Mouse (Mus musculus) gastrocnemius, postnatal 36 days (tissue): ENCODE results near the gene Tmem52. TPM values are rescaled to one million over a fixed set of nuclear protein-coding genes. Genes with fewer than 3 reads are reported as not detected.
A peak's percentile ranks its signal among the peaks of the same experiment; 100 is the strongest.
"Not testable (repeated sequence)": the region's sequence is repeated elsewhere in the genome, so short reads cannot be mapped to it uniquely, and the experiment has no call there.

ENCODE experiments used
- DNase-seq, 2 experiments: peaks; one replicate each; pipeline ENCODE4 v3.0.0; 2022
- intact Hi-C: fragments of 180-260 bp; cut with DNase I; formaldehyde crosslinking; loops from one replicate; pipeline ENCODE4 v1.15.1; 2025
- long read RNA-seq, 2 experiments: library from polyadenylated mRNA; stranded (forward); transcript quantifications; one replicate each; pipeline ENCODE4 v2.0.0; 2021
- total RNA-seq, 2 experiments: library from RNA; stranded (reverse); gene quantifications; 2 replicates each; pipeline ENCODE4 v1.2.3; 2021

Gene Tmem52
- 100 to 1,000 TPM; 245 to 257 TPM for total RNA-seq
- long read RNA-seq, experiment 1, transcript Tmem52-201 (5 exons, 932 nt): major isoform, 223 of 610 reads
- long read RNA-seq, experiment 1, transcript Tmem52-202 (4 exons, 622 nt): minor isoform, 153 of 610 reads
- long read RNA-seq, experiment 1, transcript Tmem52-205 (5 exons, 968 nt): minor isoform, 39 of 610 reads
- long read RNA-seq, experiment 1, transcript Tmem52-203 (4 exons, 940 nt): minor isoform, 116 of 610 reads
- long read RNA-seq, experiment 1, partial matches to known transcripts: 67 of 610 reads
- long read RNA-seq, experiment 1, other reads (novel, unspliced or antisense): 12 of 610 reads
- long read RNA-seq, experiment 2, transcript Tmem52-201 (5 exons, 932 nt): major isoform, 299 of 823 reads
- long read RNA-seq, experiment 2, transcript Tmem52-203 (4 exons, 940 nt): minor isoform, 154 of 823 reads
- long read RNA-seq, experiment 2, transcript Tmem52-202 (4 exons, 622 nt): minor isoform, 211 of 823 reads
- long read RNA-seq, experiment 2, transcript Tmem52-205 (5 exons, 968 nt): minor isoform, 62 of 823 reads
- long read RNA-seq, experiment 2, partial matches to known transcripts: 64 of 823 reads
- long read RNA-seq, experiment 2, other reads (novel, unspliced or antisense): 32 of 823 reads

DNA sequence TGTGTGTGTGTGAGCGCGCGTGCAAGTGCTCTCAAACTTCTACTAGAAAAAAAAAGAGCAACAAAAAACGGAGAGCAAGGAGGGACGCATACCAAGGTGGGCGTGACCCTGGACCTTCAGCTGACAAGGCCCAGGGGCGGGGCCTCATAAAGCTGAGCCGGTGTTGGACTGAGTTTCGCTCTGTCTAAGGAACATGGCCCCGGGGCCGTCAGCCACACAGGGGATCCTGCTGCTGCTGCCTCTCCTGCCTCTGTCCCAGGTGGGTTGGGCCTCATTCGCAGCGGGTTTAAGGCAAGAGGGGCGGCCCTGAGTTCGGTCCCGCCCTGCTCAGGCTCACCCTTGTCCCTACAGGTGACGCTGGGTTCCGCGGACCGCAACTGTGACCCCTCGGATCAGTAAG lies at the start of gene Tmem52:
Gene Tmem52 (plus strand): TSS at position 163 of the 400 bp plus-strand sequence.
- intact Hi-C loops: no loop called here

DNA sequence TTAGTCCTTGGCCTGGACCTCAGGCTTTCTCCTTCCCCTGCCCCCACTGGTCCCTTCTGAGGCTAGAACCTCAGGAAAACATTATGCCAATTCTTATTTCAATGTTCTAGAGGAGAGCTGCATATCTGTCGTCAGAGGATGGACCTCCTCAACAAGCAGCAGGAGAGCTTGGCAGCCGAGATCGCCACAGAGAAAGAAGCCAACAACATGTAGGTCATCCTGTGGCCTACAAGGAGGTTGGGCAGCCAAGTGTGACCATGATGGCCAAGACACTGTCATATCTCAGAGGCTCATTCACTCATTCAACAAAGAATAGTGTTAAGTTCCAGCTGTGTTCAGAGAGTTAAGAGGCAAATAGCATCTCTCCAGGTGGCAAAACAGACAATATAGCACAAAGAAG lies 48.8 kb upstream of the Tmem52 start:
- intact Hi-C loops: no loop called here
- no peak for DNase-seq

More for the DNA sequence above, at the start of gene Tmem52:
- peak; percentile 62 to 77 for DNase-seq

DNA sequence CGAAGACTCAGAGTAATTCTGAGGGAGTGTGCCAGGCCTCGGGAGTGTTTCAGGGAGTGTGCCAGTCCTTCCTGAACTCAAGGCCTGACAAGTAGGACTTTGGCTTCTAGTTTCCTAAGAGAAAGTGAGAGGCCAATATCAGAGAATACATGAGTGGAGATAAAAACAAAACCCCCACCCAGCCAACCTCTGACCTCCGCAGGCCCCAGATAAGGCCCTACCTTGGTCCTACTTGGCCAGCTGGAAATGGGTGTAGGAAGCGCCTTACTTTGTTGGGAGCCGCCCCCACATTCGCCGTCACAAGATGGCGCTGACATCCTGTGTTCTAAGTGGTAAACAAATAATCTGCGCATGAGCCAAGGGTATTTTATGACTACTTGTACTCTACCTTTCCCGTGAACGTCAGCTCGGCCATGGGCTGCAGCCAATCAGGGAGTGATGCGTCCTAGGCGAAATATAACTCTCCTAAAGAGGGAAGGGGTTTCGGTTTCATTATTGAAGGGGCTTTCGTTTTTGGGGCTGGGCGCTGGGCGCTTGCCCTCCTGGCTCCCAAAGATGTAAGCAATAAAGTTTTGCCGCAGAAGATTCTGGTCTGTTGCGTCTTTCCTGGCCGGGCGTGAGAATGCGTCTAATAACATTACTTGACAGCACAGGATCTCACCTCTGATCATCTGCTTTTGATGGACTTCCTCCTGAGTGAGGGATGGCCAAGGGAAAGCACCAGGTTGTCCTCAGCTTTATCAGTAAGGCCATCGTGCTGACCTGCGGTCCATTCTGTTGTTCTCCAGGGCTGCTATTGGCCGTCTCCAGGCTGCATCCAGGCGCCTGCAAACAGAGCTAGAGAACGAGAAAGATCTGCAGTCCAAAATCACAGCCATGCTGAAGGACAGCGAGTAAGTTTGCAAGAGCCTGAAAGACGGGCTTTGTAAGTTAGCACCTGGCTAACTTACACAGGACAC lies 47.2 kb upstream of the Tmem52 start:
- DNase-seq, intact Hi-C loops: not testable (repeated sequence)

DNA sequence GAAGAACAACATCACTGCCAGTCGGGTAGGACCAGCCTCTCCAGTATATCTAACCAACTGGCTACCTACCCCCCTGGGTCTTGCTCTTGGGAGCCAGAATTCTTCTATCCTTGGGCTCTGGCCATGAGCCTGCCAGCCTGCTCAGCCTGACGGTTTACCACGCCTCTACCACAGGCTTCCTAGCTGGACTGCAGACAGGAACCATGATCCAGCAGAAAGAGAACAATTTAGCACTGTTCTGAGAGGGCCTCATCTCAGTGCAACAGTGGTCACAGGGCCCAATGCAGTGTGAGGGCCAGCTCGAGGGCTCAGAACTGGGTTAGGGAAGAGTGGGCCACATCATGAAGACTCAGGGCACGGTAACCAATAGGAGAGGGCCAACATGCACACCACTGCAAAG lies 44.9 kb upstream of the Tmem52 start:
- DNase-seq: no peak
- intact Hi-C loops: no loop called here

DNA sequence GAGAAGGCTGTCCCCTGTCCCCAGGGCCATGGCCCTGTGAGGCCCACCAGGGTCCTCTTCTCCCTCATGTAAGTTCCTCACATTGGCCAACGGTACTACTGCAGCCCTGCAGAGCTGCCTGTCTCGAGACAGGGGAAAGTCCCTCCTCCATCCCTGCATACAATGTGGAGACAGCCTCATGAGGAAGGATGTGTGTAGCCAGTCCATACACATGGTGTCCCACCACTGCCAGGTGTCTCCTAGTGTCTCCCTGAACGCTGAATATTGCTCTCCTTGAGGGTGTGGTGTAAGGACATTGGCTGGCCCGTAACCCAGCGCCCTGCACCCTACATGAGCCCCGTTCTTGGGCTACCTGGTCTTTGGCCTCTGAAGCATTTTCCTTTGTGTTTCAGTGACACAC lies 42.6 kb upstream of the Tmem52 start:
- intact Hi-C loops: loop anchor here (2.0 kb wide), 1 partner anchor 23 kb away; no protein-coding TSS in a partner anchor
- no peak for DNase-seq

DNA sequence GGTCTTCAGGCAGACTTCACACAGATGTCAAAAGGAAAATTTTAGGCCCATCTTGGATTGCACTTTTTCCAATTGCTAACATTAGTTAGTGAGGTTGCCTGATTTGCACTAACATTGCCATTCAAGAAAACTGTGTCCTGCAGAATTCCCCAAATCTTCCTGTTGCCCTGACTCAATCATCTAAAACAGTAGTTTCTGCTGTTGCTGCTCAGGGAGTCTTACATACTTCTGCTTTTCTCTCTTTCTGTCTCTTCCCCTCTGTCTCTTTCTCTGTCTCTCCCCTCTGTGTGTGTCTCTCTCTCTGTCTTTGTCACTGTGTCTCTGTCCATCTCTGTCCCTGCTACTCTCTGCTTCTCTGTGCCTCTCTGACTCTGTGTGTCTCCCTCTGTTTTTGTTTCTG lies 40.5 kb upstream of the Tmem52 start:
- no peak for DNase-seq
- intact Hi-C loops: no loop called here

DNA sequence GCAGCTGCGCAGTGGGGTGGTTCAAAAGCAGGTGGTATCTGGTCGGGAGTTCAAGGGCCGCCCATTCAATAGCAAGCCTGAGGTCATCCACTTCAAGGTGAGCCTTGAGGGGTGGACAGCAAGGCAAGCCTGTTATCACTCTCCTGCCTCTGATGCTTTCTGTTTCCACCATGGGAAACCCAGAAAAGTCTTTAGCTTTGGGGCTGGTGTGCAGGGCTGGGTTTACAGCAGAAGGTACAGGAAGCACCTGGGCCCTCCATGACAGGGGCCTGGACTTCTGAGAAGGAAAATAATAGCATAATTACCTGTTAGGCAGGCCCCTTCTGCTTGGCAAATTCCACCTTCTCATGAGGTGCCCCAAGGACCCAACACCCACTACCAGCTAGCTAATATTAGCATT lies 39.7 kb upstream of the Tmem52 start:
- no peak for DNase-seq
- intact Hi-C loops: no loop called here

DNA sequence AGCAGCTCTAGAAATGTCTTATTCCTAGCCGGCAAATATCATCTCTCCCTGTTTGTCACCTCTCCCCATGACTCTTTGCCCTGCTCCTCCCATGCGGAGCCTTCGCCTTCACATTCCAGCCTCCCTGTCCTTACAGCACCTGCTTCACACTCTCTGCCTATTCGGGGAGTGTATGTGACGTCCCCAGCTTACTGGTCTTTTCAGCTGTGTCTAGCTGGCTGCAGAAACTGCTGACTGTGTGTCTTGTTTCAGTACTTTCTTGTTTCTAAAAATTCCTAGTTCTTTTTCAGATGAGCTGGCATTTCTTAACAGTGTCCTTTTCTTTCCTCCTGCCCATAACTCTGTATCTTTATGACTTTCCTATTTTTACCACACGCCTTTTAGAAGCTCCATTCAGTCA lies 36.6 kb upstream of the Tmem52 start:
- no peak for DNase-seq
- intact Hi-C loops: no loop called here

DNA sequence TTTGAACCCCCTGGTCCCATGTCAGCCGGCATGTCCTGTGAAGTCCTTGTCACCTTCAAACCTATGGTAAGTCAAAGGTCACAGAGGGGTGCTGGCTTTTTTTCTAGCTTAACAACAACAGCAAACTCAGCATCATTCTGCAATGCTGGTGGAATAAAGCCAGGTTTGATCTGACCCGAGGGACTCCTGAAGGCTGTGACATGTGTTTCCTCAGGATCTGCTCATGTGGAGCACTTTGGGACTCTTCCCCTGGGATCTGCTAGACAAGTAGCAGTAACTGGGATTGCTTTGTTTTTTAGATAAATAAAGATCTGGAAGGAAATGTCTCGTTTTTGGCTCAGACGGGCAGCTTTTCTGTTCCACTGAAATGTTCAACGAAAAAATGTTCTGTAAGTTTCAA lies 34.9 kb upstream of the Tmem52 start:
- no peak for DNase-seq
- intact Hi-C loops: no loop called here

DNA sequence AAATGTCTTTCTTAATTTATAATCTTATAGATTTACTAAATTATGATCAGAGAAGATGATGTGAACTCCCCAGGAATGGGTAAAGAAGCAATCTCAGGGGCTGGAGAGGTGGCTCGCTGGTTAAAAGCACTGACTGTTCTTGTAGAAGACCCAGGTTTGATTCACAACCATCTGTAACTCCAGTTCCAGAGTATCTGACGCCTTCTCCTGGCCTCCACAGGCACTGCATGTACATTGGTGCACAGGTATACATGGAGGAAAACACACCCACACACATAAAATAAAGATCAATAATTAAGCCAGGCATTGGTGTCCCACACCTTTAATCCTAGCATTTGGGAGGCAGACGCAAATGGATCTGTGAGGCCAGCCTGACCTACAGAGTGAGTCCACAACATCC lies 26.1 kb upstream of the Tmem52 start:
- intact Hi-C loops: no loop called here
- no peak for DNase-seq

DNA sequence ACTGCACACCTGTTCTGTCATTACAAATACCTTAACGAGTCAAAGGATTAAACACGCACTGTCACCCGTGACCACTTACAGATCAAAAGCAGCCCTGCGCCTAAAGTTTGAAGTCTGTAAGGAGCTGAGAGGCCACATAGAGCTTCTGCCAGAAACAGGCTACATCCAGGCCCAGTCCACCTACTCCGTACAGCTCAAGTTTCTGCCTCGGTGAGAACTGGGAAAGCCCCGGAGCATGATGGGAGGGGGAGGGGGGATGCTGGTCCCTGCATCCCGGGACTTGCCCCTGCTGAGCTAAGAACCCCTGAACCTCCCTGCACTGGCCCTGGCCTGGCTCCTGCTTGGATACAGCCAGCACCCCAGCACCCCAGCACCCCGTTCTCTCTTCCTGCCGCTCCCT lies 17.3 kb upstream of the Tmem52 start:
- intact Hi-C loops: no loop called here
- no peak for DNase-seq

DNA sequence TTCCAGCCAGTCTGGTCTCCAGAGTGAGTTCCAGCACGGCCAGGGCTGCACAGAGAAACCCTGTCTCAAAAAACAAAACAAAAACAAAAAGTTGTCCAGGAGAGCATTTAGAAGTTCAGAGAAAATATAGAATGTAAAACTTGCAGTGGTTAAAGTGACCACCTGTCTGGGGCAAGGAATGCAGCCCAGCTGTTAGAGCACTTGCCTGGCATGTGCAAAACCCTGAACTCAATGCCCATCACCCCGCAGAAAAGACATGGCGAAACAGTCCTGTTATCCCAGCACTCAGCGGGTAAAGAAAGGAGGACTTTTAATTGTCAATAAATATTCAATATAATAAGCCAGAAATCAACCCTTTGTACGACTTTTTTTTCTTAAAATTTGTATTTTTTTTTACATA lies 10.3 kb upstream of the Tmem52 start:
- intact Hi-C loops: loop anchor here (5.0 kb wide), 1 partner anchor 91 kb away; no protein-coding TSS in a partner anchor

DNA sequence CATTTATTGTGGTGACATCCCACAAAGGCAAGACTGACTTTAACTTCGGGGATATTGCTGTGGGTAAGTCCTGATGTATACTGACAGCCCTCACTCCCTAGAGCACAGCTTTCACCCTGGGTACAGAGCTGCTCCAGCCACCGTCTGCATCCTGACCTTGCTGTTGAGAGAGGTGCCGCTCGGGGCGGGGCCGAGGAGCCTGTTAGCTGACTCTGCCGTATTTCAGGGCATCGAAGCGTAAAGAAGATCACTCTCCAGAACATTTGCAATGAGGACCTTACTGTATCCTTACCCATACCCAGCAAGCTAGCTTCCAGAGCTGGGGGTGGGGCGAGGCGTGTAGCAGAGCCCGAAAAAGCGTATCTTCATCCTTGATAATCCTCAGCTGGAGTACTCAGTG lies 5.9 kb upstream of the Tmem52 start:
- intact Hi-C loops: no loop called here
- no peak for DNase-seq

More for the DNA sequence above, 10.3 kb upstream of the Tmem52 start:
- DNase-seq: no peak

DNA sequence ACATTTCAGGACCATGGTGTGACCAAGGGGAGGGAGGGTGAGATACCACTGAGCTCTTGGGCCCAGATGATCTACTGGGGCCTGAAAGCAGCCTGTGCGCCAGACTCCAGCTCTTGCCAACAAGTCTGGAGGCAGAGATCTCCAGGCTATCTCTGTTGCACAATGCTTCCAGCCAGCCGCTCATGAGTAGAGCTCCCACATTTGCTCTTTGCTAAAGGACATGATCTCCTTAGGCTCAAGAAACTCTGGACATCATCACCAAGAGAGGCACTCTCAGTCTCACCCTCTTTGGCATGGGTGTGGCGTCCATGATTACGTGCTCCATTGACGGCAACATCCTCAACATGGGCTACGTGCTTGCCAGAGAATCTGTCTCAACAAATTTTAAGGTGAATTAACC lies 5.3 kb upstream of the Tmem52 start:
- DNase-seq: no peak
- intact Hi-C loops: no loop called here

DNA sequence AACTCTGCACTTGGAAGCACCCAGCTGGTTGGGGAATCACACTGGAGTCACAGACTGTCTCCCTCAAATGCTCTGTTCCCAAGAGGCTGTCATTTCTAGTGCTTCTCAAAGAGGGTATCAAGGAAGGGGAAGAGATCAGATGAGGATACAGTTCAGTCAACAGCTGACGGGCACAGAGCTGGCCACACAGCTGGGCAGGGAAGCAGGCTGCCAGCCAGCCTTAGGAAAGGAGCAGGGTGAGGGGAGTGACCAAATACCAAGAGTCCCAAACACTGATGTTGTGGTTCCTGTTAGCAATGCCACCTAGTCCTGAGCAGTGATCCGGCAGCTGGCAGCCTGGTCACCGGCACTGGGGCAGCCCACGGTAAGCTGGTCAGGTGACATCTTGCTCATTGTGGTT lies 4.9 kb upstream of the Tmem52 start:
- no peak for DNase-seq
- intact Hi-C loops: no loop called here

DNA sequence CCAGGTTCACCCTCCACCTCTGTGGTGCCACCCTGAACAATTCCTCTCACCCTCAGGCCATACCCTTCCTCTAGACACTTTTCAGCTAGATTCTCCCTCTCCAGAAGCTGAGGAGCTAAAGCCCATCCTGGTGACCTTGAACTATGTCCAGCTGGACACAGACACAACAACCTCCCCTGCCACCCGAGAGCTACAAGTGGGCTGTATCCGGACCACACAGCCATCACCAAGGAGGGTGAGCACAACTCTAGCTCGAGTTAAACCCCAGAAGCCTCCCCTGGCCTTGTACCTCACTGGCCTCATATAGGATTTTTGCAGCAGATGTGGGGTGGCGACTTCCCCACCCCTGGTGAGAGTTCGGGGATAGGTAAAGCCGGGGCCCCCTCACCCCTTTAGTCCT lies 3.3 kb upstream of the Tmem52 start:
- no peak for DNase-seq
- intact Hi-C loops: no loop called here

DNA sequence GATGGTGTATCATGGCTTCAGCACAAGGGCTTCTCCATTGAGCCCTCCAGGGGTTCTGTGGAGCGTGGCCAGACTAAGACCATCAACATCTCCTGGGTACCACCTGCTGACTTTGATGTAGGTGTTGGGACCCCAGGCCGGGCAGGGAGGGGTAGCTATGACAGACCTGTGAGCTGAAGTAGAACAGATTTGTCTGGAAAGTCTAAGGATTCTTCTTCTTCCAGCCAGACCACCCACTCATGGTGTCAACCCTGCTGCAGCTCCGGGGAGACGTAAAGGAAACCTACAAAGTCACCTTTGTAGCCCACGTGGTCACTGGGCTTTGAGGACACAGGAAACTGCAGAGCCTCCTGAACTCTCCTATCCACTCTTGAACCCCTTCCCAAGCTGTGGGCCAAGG lies 2.8 kb upstream of the Tmem52 start:
- intact Hi-C loops: no loop called here
- DNase-seq: no peak

DNA sequence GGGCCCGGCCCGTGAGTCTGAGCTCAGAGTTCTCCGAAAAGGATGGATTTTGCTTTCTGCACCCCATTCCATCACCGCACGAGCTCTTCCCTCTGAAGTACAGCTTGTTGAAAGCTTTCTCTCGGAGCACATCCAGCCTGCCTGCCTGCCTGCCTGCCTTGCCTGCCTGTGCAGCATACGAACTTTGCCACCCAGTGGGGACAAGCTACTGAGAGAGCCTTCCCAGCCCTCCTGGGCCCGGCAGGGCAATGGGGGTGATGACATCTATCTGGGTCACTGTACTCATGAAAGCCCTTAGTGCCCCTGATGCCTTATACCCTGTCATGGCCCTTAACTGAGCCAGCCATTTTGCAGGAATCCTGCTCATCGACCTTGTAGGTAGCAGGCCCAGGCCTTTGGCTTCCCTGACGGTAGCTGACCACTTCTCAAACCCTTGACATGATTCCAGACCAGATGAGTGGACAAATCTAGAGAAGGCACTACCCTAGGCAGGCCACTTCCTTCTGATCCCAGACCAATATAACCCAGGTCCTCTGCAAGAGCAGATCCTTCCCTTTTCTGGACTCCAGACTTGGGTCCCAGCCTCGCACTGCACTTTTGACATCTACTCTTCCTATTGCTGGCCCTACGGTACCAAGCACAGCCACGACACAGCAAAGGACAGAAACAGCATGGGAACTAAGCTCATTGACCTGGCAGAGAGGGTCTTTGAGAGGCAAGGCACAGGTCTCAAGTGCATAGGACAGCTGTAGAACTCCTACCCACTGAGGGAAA lies 1.5 kb upstream of the Tmem52 start:
- intact Hi-C loops: no loop called here
- DNase-seq: no peak

DNA sequence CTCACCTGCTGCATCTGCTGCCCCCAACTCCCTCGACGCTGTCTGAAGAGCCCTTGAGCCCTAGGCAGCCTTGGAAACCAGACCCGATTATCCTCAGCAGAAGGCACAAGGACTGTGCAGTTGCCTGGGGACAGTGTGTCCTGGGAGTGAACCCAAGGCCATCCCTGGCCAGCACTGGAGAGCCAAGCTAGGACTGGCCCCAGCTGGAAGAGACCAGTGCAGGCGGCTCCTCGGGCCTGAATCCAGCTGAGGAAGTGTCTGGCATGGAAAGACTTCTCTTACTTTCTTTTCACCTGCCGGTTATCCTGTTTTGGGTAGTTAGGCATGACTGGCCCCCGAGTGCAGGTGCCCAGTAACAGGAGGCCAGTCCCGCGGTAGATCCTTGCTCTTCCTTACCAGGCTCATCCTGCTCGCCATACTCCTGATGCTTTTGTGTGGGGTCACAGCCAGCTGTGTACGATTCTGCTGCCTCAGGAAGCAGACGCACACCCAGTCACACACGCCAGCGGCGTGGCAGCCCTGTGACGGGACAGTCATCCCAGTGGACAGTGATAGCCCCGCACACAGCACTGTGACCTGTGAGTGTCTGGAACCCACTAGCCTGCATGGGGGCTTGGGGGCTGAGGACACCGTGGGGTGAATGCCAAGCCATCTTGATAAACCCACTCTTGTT lies 812 bp downstream of the Tmem52 start:
- intact Hi-C loops: no loop called here
- DNase-seq: peak; percentile 74 to 86
